Mouse (Mus musculus) urinary bladder, postnatal 25 days (tissue): ENCODE results near the gene Tank.

Experiments used
- DNase-seq: peaks from one replicate; pipeline ENCODE4 v3.0.0; 2022; ENCODE audit warnings: low spot score

Tank gene

DNA sequence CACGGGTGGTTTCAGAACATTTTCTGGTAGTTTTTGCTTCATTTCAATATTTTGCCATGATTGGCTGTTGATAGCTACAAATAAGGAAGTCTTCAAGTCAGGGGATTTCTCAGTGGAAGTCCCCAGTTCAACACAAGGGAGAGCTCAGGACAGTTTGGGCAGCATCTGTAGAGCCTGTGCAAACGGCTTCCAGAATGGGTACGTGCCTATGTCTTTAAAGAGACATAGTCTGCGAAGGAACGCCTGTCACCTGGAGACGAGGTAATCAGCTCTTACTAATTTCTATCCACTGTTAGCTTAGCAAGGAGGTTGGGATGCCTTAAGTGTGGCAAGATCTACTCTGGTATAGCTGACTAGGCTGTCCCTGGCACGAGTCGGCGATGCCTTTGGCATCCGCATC lies at the start of gene Tank:
Gene Tank (plus strand): TSS at position 153 of the 400 bp plus-strand sequence.
- DNase-seq = no peak

DNA sequence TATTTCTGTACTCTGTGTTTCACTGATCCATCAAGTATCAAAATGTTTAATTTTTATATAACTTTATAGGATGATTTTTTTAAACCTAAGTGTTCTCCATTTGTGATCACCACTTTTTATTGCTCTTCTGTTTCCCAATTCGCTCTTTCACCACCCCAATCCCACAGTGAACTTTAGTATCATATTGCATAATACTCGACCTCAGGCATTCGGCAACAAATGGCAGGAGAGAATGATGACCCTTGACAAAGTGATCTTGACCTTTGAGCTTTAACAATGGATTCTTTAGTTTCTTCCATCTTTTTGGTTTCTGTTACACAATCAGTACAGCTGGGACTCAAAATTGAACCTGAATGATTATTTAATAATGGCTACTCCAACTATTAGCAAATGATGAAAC lies 46.1 kb upstream of the Tank start:
- DNase-seq = no peak

DNA sequence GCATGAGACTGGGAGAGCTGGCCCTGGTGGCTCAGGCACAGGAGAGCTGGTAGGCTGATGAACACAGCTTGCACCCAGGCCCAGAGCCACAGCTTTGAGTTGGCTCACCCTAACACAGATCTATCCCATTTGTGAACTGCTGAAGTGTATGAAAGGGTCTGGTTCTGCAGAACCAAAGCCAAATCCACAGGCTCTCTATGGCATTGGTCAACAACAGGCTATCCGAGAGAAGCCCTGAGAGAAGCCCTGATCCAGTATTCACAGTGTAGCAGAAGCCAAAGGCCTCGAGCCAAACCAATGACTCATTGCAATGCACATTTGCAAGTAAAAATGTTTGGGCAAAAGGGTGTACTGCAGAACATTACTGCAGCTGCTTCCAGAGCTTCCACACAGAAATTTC lies 45.3 kb upstream of the Tank start:
- peak; percentile 30 for DNase-seq

DNA sequence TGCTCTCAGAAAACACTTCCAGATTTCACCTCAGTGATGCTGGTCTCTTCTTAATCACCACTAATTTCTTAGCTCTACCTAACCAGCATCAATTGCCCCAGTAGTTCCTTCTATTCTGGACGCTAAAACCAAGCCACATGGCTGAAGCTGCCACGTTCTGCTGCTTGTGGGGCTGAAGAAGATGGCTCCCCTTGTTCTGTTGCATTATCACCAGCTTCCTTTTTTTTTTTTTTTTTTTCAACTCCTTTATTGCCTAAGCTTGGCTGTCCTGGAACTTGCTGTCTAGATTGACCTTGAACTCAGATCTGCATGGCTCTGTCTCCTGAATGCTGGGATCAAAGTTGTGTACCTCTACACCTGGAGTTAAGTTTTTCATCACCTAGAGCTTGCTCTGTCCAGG lies 41.5 kb upstream of the Tank start:
- DNase-seq = no peak

DNA sequence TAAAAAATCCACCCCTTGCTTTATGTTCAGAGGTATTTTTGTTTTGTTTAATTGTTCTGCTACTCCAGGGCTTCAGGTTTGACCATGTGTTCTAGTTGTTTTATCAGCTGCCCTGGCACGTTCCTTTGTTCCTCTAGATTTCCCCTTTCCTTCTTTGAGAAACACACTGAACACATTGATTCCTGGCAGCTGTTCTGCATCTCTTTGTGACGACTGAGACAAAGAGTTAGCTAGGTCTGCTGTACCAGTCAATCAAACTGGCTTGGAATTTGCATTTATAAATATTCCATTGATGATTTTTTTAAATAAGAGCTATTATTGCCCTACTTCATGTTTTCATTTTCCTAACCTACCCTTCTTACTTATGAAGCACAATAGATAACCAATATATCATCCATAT lies 39.0 kb upstream of the Tank start:
- DNase-seq = no peak

DNA sequence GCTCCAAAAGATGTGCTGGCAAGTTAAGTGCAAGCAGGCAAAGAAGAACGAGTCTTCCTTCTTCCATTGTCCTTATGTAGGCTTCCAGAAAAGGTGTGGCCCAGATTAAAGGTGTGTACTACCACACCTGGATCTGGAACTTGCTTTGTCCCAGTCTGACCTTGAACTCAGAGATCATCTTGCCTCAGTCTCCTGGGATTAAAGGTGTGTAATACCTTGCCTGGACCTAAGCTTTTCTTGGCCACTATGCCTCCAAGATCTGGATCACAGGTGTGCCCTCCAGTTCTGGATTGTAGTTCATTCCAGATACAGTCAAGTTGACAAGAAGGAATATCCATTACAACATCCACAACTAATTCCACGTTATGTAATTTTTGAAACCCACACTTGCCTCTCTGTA lies 36.0 kb upstream of the Tank start:
- DNase-seq = no peak

DNA sequence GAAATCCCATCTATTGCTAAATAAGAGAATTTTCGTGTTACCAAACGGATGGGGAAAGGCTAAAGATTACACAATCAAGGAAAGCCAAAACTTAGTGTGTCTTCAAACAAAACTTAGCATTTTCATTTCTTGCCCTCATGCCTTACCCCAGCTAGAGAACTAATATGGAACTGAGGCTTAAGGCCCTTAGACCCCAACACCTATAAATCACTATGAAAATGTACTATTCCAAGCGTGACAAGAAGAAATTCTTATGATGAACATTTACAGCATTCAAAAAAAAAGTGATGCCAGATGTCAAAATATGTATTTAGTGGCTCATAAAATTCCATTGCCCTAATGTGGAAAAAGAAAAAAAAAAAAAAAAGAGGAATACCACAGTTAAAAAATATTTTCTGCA lies 32.7 kb upstream of the Tank start:
- DNase-seq = no peak

DNA sequence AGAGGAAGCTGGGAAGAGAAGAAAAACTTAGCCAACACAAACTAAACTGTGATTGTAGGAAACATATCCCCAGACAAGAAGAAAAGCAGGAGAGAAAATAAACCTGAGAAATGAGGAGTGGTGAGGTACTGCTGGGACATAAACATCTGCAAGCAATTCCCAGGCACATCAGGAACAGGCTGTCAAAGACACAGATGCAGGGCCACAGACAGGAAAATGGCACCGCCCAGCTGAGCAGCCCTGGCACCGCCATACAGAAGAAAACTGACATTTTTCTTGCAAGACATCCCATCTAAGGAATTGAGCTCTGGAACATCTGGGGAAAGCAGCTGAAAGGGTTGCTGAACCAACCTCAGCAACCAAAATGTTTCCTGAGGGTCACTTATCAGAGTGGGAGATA lies 30.4 kb upstream of the Tank start:
- DNase-seq = no peak

DNA sequence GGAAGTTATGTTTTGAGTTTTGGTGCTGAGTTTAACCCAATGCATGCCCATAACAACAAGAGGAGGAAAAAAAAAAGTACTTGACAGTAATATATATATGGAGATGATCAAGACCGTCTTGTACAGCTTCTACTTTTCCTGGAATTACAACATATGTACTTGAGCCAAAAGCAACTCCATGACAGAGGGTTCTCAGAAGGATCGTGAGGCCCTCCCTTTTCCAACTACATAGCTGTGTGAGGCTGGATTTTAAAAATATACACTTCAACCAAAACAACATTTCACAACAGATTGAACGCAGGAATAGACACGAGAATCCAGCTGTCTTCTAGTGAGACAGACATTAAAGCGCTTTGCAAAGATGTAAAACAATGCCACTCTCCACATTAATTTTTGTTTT lies 26.7 kb upstream of the Tank start:
- no peak for DNase-seq

DNA sequence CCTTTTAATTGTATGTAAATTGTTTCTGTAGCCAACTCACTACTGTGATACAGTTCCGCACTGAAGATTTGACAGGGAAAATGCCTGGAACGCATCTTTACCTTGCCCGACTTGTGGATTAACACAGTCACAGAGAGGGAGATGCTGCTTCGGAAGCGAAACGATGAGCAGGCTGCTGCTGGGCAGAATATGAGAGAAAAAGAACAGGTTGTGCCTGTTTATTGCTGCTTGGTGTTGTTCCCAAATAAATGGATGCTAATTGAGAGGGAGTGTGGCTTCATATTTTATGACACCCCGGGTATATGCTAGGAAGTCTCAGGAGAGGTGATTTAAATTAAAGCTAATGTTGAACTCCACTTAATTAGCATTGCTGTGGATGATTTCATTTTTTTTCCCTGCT lies 23.0 kb upstream of the Tank start:
- no peak for DNase-seq

DNA sequence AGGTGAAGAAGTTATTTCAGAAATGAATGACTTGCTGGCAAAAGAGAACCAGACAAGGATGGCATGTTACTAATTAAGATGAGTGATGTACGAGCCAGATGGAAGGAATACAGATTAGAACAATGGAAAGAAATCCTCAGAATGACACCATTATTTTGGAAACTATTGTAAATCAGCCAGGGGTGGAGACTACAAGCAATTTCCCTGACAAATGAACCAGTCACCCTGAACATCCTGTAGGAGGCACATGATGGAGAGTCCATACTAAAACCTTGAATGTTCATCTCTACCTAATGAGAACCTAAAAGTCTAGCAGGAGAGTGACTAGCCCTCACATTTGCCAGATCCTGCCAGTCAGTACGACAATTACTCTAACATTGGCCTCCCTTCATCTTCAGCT lies 22.6 kb upstream of the Tank start:
- DNase-seq = no peak

DNA sequence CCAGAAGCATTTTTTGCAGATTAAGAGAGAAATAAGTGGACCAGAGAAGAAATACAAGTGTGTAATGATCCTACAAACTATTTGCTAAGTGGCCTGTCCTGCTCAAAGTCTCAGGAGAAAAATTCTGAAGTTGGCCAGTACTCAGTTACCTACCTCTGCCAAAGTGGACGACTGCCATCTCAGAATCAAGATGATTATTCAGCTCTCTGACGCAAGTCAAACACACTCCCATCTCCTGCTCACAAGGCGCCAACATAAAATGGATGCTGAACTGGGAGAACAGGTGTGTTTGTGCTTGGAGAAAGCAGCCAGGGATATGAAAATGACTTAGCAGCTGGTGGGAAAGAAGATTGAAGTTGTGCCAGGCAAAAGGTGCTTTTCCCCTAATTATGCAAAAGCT lies 21.7 kb upstream of the Tank start:
- no peak for DNase-seq

DNA sequence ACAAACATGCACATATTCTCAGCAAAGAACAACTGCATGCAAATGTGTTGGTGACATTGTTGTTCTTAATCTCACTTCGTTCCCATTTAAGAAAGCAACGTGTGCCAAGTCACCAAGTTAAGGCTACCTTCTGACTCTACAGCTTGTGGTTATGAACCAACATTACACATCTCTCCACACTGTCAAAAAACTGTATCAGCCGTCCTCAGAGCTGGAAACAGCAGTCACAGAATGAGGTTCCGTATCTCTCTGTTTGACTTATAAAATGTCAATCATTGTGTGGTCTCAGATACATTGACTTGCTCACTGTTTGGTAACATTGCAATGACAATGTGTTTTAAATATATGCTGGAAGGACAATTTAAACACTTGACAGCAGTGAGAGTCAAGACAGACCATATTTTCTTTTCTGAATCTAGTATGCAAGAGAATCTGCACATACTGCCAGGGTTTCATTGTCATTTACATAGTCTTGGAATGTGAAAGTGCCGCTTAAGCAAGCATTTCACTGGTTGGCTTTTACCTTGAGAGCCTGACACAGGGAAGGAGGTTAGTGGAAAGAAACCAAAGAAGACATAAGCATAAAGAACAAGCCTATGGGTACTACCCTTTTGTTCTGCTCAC lies 20.4 kb upstream of the Tank start:
- no peak for DNase-seq

DNA sequence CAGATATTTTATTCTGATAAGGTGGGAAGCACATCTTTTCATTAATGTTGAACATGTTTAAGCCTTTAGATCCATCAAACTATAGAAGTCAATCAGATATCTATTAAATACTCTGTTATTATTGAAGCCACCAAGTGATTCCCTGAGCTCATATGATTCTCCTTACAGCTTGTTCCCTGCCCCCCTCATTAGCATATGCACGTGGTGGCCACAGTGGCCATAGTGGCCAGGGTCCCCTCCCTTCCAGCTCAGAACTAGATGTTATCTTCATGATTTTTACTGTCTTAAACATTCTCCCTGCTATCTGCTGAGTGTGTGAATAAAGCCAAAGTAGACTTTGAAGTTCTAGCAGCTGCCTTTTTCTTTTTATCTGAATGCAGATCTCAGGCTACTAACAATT lies 17.3 kb upstream of the Tank start:
- no peak for DNase-seq

DNA sequence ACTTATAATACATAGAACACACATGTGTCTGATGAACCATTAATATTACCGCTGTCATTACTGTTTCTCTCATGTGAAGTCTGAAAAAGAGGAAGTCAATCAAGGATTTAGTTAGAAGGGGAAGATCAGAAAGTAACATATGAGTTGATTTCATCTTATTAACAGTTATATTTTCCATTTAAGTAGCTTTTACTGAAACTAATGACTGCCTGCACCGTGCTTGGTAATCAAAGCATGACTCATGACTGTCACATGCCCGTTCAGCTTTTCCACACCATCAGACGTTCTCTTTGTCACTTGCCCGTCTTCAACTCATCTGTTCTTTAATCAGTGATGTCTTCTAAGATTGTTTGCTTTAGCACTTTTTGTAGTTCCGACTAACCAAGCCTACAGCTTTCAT lies 15.2 kb upstream of the Tank start:
- DNase-seq = no peak

DNA sequence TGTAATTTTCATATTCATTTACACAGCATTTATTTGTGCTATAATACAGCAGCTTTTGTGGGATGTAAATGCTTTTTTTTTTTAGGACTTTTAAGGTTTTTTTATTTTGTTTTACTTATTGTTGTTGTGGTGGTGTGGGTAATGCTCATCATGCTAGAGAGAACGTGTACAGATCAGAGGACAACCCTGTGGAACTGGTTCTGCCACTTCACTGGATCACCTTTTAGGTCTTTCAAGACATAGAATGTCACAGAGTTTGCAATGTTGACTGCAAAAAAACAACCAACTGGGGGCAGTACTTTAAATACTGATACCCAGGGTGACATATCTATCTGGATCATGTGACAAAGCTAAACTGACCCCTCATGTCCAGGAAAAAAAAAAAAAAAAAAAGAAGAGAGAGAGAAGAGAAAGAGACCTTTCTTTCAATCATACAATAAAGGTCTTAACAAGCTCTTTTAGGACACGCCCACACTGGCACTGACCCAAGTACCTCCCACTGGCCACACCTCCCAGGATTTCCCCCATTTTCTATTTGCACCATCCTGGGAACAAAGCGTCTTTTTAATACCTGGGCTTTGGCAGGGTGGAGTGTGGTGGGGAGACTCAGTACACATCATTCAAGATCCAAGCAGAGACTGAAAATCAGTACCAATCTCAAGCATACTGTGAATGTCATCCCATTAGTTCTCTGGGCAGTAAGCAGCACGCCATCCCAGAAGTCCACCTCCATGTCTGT lies 11.2 kb upstream of the Tank start:
- DNase-seq = peak; percentile 22

DNA sequence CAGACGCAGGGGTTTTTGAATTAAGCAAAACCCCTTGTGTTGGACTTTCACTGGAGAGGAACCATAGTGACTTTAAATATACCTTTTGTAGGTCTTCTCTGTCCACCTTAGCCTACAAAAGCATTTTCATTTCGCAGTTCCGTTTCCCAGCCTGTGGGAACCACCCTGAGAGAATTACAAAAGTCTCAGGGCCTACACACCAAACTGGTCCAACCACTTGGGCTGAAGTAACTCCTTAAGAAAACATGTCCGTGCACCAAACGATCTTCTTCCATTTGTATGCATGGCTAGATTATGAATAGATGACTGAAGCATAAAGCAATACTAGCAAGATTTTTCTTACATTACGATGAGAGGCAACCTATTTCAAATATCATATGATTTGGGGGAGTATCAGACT lies 9.2 kb upstream of the Tank start:
- no peak for DNase-seq

DNA sequence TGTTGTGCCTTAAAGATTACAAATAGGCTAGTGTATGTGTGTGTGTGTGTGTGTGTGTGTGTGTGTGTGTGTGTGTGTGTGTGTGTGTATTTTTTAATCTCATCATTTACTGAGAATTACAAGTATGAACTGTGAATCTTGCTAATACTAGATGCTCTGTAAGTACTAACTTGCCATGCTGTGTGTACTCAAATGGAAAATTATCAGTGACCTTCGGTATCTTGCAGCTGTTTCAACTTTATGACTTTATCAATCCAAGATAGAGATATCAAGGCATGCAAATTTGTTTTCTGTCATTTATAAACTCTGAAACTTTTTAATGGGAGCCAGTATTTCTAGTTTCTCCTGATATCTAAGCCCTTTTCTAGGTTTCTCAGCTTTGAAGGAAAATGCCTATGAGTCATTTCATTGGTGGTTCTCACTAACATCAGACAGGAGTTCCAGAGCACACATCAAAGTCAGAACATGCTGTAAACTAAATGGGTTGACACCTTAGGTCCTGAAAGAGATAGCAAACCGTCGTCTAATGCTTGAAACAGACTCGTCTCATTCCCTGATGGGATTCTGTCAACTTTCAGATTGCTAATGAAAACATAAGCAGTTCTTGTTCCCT lies 6.9 kb upstream of the Tank start:
- DNase-seq = no peak

DNA sequence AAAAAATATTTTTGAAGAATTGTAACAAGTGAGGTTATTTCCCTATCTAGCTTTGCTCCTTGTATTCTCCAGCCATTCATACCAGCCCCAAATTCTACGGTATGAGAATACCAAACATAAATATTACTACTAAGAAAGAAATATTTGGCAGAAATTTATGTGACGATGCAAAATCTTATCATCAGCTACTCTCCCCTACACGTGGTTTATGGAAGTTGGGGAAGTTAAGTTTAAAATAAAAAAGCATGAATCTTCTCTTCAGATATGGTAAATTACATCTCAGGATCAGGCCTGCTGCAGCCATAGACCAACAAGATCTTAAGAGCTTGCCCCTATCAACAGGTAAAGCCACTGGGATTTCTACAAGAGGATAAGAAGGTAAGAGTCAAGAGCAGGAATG lies 1.9 kb upstream of the Tank start:
- no peak for DNase-seq

DNA sequence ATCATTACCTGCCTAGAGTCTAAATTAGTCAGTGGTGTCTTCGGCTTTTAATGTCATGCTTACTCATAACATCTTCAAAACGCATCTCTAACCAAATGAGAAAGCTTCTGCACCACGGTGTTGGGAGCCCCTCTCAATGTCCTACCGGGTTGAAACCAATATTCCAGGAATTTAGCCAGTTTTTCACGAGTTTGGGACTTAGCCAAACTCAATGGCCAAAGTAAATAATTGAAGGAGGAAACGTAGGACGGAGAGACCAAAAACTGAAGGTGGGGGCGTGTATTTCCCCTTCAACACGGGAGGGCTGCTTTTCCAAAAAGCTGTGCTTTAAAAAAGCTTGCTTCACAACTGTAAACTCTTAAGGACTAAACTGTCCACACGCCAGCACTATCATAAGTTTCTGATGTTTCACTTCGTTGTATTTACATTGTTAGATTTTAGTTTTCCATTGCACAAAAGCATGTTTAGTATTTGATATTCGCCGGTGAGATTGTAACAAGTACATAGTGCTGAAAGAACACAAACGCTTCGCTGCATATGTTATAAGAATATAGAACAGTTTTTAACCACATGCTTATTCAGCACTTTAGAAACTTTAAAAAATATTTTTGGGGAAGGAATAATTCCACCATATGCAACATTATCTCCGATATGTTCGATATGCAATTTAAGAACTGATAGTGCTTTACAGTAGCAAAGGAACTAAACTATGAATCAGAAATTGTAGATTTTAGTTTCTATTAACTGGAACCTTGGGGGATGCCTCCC lies 1.3 kb upstream of the Tank start:
- DNase-seq = no peak

DNA sequence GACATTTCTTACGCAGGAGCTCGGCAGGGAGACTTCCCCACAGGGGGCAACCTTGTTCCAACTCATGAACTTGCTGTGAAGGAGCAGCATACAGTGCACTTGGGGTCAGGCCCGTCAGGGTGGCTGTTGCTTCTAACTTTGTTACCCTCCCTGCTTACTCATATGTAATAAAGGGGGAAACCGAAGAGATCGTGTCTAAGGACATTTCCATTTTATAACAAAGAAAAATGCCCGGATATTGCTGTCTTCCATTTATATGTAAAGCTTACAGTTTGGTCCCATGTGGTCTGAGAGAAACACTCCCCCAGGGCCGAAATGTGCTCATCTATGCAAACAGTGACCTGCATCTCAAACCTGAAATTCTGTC lies 706 bp upstream of the Tank start:
- DNase-seq = no peak

DNA sequence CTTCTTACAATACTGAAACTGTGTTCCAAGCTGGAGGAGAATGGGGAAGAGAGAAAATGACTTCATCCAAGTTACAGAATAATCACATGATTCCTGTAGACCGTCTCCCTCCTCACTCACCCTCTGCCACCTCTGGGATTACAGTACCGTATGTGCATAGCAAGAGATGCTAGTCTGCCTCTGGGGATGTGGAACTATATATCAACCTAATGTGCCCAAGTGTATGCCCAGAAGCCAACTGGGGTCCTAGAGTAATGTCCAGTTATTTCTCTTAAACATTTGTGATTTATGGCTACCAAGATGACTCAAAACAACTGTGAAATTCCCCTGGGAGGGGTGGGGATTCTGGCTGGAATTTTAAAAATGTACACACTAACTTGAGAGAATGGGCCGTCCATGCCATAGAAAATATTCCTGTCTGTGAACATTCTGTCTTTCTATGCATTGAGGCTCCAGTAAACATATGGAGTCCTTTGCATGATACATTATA lies 1.2 kb downstream of the Tank start:
- no peak for DNase-seq

DNA sequence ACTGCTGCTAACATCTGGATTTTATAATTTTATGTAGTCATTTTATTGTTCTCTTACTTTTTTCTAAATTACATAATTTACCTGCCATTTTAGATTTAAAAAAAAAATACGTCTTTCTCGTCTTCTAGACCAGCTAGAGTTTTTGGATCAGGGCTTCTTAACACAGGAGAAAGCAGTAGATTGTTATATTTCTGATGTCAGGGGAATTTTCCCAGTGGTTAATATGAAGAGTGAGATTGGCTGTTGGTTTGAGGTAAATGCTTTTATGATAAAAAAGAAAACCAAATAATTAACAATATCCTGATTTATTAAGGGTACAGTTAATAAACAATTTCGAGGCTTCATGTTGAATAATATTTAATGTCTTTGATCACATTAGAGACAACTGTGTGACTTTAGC lies 1.7 kb downstream of the Tank start:
- DNase-seq = no peak
